Comparison of ENCODE assay signal across 8 mouse cellular contexts in genomic region chr9:57561711-57562099, GRCm38 (mm10). TPM values are rescaled to one million over a fixed set of nuclear protein-coding genes. Genes with fewer than 3 reads are reported as not detected.
DNase-seq lines count a peak whose midpoint lies in the region; ATAC-seq and TF ChIP-seq lines count a peak whose summit lies in the region.

No protein-coding gene starts in this region.

- peak overlapping the region; percentile 93 for H3K4me2 ChIP-seq in liver, embryonic 11.5 days
- peak overlapping the region; percentile 71 for H3K4me2 ChIP-seq in forebrain, embryonic 11.5 days (ENCODE audit: low read depth, low read length, severe bottlenecking)
- H3K4me2 ChIP-seq in kidney, postnatal 0 days (ENCODE audit: low read length), result peak overlapping the region; percentile 73
- peak overlapping the region; percentile 69 for H3K4me2 ChIP-seq in midbrain, embryonic 16.5 days (ENCODE audit: low read length)

- peak overlapping the region; percentile 74 for H3K4me3 ChIP-seq in liver, embryonic 11.5 days (ENCODE audit: low read depth, low read length)
- H3K4me3 ChIP-seq in forebrain, embryonic 11.5 days (ENCODE audit: low read depth, low read length), result peak overlapping the region; percentile 48
- H3K4me3 ChIP-seq in kidney, postnatal 0 days (replicated peaks; ENCODE audit: low read depth, low read length), result peak overlapping the region; percentile 55
- peak overlapping the region; percentile 66 for H3K4me3 ChIP-seq in midbrain, embryonic 16.5 days (ENCODE audit: low read depth, low read length)

- ATAC-seq in liver, embryonic 11.5 days (replicated peaks; ENCODE audit: low FRiP score), result no peak
- no peak for ATAC-seq in forebrain, embryonic 11.5 days (replicated peaks; ENCODE audit: low FRiP score)
- 0 out of 2 replicates have a peak, but pooled peaks have one; percentile 11 for ATAC-seq in kidney, postnatal 0 days (replicated peaks; ENCODE audit: low FRiP score, low read depth)
- no peak for ATAC-seq in midbrain, embryonic 16.5 days

- 76% methylated on average over 13 of the region's 13 CpGs for WGBS in liver, embryonic 11.5 days
- WGBS in forebrain, embryonic 11.5 days, result 83% methylated on average over 13 of the region's 13 CpGs
- 71% methylated on average over 13 of the region's 13 CpGs for WGBS in kidney, postnatal 0 days
- WGBS in midbrain, embryonic 16.5 days, result 81% methylated on average over 13 of the region's 13 CpGs

- DNase-seq in liver, embryonic 11.5 days (ENCODE audit: low spot score), result no peak
- DNase-seq in liver, result no peak
- no peak for DNase-seq in forebrain, embryonic 11.5 days (ENCODE audit: low spot score)
- peak; percentile 25 for DNase-seq in kidney, postnatal 0 days (ENCODE audit: low spot score)
- no peak for DNase-seq in right cerebral cortex, postnatal 10 days (ENCODE audit: low spot score in 2 of 2)
- no peak for DNase-seq in c-Kit-positive CD71-positive TER-119-positive erythroid progenitor cells, embryonic 14.5 days (ENCODE audit: low spot score)
- DNase-seq in gastrocnemius, postnatal 25 days, result no peak

- TF ChIP-seq CTCF in kidney, postnatal 0 days (IDR thresholded peaks at IDR 0.05; ENCODE audit: low read depth), result no peak

- H3K36me3 ChIP-seq in liver, embryonic 11.5 days (ENCODE audit: control insufficient read depth, insufficient read depth, low read length), result no peaks in the 10 kb centered on the region
- H3K36me3 ChIP-seq in forebrain, embryonic 11.5 days (ENCODE audit: control insufficient read depth, insufficient read depth, low read length), result no peaks in the 10 kb centered on the region
- H3K36me3 ChIP-seq in kidney, postnatal 0 days (ENCODE audit: insufficient read depth, low read length), result no peaks in the 10 kb centered on the region
- no peaks in the 10 kb centered on the region for H3K36me3 ChIP-seq in midbrain, embryonic 16.5 days (ENCODE audit: control insufficient read depth, insufficient read depth, low read length)

- H3K4me1 ChIP-seq in liver, embryonic 11.5 days (replicated peaks; ENCODE audit: control insufficient read depth, insufficient read depth, low read length), result peaks cover 17% of the 10 kb centered on the region
- peaks cover 7% of the 10 kb centered on the region for H3K4me1 ChIP-seq in forebrain, embryonic 11.5 days (replicated peaks; ENCODE audit: control insufficient read depth, insufficient read depth, low read length)
- peaks cover 37% of the 10 kb centered on the region for H3K4me1 ChIP-seq in kidney, postnatal 0 days (replicated peaks; ENCODE audit: insufficient read depth, low read length)
- peaks cover 25% of the 10 kb centered on the region for H3K4me1 ChIP-seq in midbrain, embryonic 16.5 days (ENCODE audit: control insufficient read depth, insufficient read depth, low read length)

- no peaks in the 10 kb centered on the region for H3K9me3 ChIP-seq in liver, embryonic 11.5 days (ENCODE audit: control insufficient read depth, low read length)
- H3K9me3 ChIP-seq in forebrain, embryonic 11.5 days (ENCODE audit: control insufficient read depth, low read length), result no peaks in the 10 kb centered on the region
- no peaks in the 10 kb centered on the region for H3K9me3 ChIP-seq in kidney, postnatal 0 days (replicated peaks; ENCODE audit: low read length)
- H3K9me3 ChIP-seq in midbrain, embryonic 16.5 days (replicated peaks; ENCODE audit: control insufficient read depth, low read length, poor library complexity, severe bottlenecking), result no peaks in the 10 kb centered on the region

- no peak overlapping the region; the same call in 1 of the 2 replicates for H3K27ac ChIP-seq in liver, embryonic 11.5 days (ENCODE audit: low read depth, low read length)
- H3K27ac ChIP-seq in forebrain, embryonic 11.5 days (ENCODE audit: low read depth, low read length), result no peak overlapping the region
- H3K27ac ChIP-seq in kidney, postnatal 0 days, result peak overlapping the region; percentile 81
- no peak overlapping the region for H3K27ac ChIP-seq in midbrain, embryonic 16.5 days (ENCODE audit: low read length)

- no peaks in the 10 kb centered on the region for H3K27me3 ChIP-seq in liver, embryonic 11.5 days (replicated peaks; ENCODE audit: control insufficient read depth, insufficient read depth, low read length)
- H3K27me3 ChIP-seq in forebrain, embryonic 11.5 days (ENCODE audit: control insufficient read depth, insufficient read depth, low read length), result no peaks in the 10 kb centered on the region
- no peaks in the 10 kb centered on the region for H3K27me3 ChIP-seq in kidney, postnatal 0 days (ENCODE audit: insufficient read depth, low read length)
- no peaks in the 10 kb centered on the region for H3K27me3 ChIP-seq in midbrain, embryonic 16.5 days (ENCODE audit: control insufficient read depth, insufficient read depth, low read depth, low read length)

- peak overlapping the region; percentile 73 for H3K9ac ChIP-seq in liver, embryonic 11.5 days (ENCODE audit: low read depth, low read length)
- no peak overlapping the region; the same call in 1 of the 2 replicates for H3K9ac ChIP-seq in forebrain, embryonic 11.5 days (ENCODE audit: low read length)
- H3K9ac ChIP-seq in kidney, postnatal 0 days (ENCODE audit: low read depth, low read length), result no peak overlapping the region
- H3K9ac ChIP-seq in midbrain, embryonic 16.5 days (ENCODE audit: low read depth, low read length), result no peak overlapping the region

RNA-seq across cellular contexts. Expression of gene Scamp2, which starts 1.0 kb away (rescaled TPM):
- polyA plus RNA-seq in liver, embryonic 11.5 days (2014; fragmentation: Nextera tagmentation; extraction: Ambion mirVana), result 47.6 and 50.3 TPM in 2 replicates
- polyA plus RNA-seq in forebrain, embryonic 11.5 days (2014; fragmentation: Nextera tagmentation; extraction: Ambion mirVana), result 57.7 and 58.2 TPM in 2 replicates
- 100 and 104 TPM in 2 replicates for polyA plus RNA-seq in kidney, postnatal 0 days (2015; fragmentation: Nextera tagmentation; extraction: Ambion mirVana)
- 44.1 and 44.2 TPM in 2 replicates for polyA plus RNA-seq in midbrain, embryonic 16.5 days (2015; fragmentation: Nextera tagmentation; extraction: Ambion mirVana)
- 10 to 100 TPM; 31.3 to 36.9 TPM for total RNA-seq in gastrocnemius, postnatal 25 days (2021)

RNA-seq across cellular contexts. Expression of gene Mpi, which starts 9.1 kb away (rescaled TPM):
- 25.8 and 28.0 TPM in 2 replicates for polyA plus RNA-seq in liver, embryonic 11.5 days (2014; fragmentation: Nextera tagmentation; extraction: Ambion mirVana)
- polyA plus RNA-seq in forebrain, embryonic 11.5 days (2014; fragmentation: Nextera tagmentation; extraction: Ambion mirVana), result 55.1 and 65.5 TPM in 2 replicates
- polyA plus RNA-seq in kidney, postnatal 0 days (2015; fragmentation: Nextera tagmentation; extraction: Ambion mirVana), result 34.5 and 35.9 TPM in 2 replicates
- 75.4 and 77.6 TPM in 2 replicates for polyA plus RNA-seq in midbrain, embryonic 16.5 days (2015; fragmentation: Nextera tagmentation; extraction: Ambion mirVana)
- total RNA-seq in gastrocnemius, postnatal 25 days (2021), result 10 to 100 TPM; 75.1 to 87.6 TPM

RNA-seq across cellular contexts. Expression of gene Fam219b, which starts 24.4 kb away (rescaled TPM):
- polyA plus RNA-seq in liver, embryonic 11.5 days (2014; fragmentation: Nextera tagmentation; extraction: Ambion mirVana), result 14.8 and 15.7 TPM in 2 replicates
- 21.0 TPM in 2 replicates for polyA plus RNA-seq in forebrain, embryonic 11.5 days (2014; fragmentation: Nextera tagmentation; extraction: Ambion mirVana)
- polyA plus RNA-seq in kidney, postnatal 0 days (2015; fragmentation: Nextera tagmentation; extraction: Ambion mirVana), result 13.6 and 15.1 TPM in 2 replicates
- polyA plus RNA-seq in midbrain, embryonic 16.5 days (2015; fragmentation: Nextera tagmentation; extraction: Ambion mirVana), result 23.2 and 24.2 TPM in 2 replicates
- 1 to 10 TPM; 3.3 to 5.6 TPM for total RNA-seq in gastrocnemius, postnatal 25 days (2021)

RNA-seq across cellular contexts. Expression of gene Ulk3, which starts 27.5 kb away (rescaled TPM):
- 8.4 and 11.6 TPM in 2 replicates for polyA plus RNA-seq in liver, embryonic 11.5 days (2014; fragmentation: Nextera tagmentation; extraction: Ambion mirVana)
- polyA plus RNA-seq in forebrain, embryonic 11.5 days (2014; fragmentation: Nextera tagmentation; extraction: Ambion mirVana), result 12.6 and 15.1 TPM in 2 replicates
- 8.0 and 8.4 TPM in 2 replicates for polyA plus RNA-seq in kidney, postnatal 0 days (2015; fragmentation: Nextera tagmentation; extraction: Ambion mirVana)
- 29.5 and 38.3 TPM in 2 replicates for polyA plus RNA-seq in midbrain, embryonic 16.5 days (2015; fragmentation: Nextera tagmentation; extraction: Ambion mirVana)
- 1 to 10 TPM; 3.8 to 4.0 TPM for total RNA-seq in gastrocnemius, postnatal 25 days (2021)

RNA-seq across cellular contexts. Expression of gene Cox5a, which starts 40.6 kb away (rescaled TPM):
- polyA plus RNA-seq in liver, embryonic 11.5 days (2014; fragmentation: Nextera tagmentation; extraction: Ambion mirVana), result 519 and 531 TPM in 2 replicates
- 624 and 635 TPM in 2 replicates for polyA plus RNA-seq in forebrain, embryonic 11.5 days (2014; fragmentation: Nextera tagmentation; extraction: Ambion mirVana)
- 1,314 and 1,348 TPM in 2 replicates for polyA plus RNA-seq in kidney, postnatal 0 days (2015; fragmentation: Nextera tagmentation; extraction: Ambion mirVana)
- 818 and 833 TPM in 2 replicates for polyA plus RNA-seq in midbrain, embryonic 16.5 days (2015; fragmentation: Nextera tagmentation; extraction: Ambion mirVana)
- total RNA-seq in gastrocnemius, postnatal 25 days (2021), result 1,000 to 10,000 TPM; 1,447 to 1,511 TPM
